Mouse (Mus musculus) limb, embryonic 12.5 days (tissue): ENCODE measurements around the gene Zfp689. TPM values are rescaled to one million over a fixed set of nuclear protein-coding genes. Genes with fewer than 3 reads are reported as not detected.
A peak's percentile ranks its signal among the peaks of the same experiment; 100 is the strongest.

Experiments used
- ATAC-seq: fragments of 200-750 bp; cut with Nextera tagmentation; 2 replicates; pipeline ENCODE4 v1.8.0; 2017; ENCODE audit warnings: low read depth, moderate TSS enrichment; ENCODE audit not compliant: insufficient number of reproducible peaks, insufficient read depth, low FRiP score, low TSS enrichment
- H3K27ac ChIP-seq: fragments of 300-500 bp; sonication (generic); 2 replicates; pipeline ENCODE4 v1.5.1; 2016; ENCODE audit warnings: mild to moderate bottlenecking, moderate library complexity
- H3K27me3 ChIP-seq: fragments of 300-500 bp; sonication (generic); 2 replicates; pipeline ENCODE4 v1.6.1; 2016; ENCODE audit warnings: mild to moderate bottlenecking, moderate library complexity
- H3K36me3 ChIP-seq: fragments of 300-500 bp; sonication (generic); 2 replicates; pipeline ENCODE4 v1.6.1; 2016; ENCODE audit warnings: mild to moderate bottlenecking, moderate library complexity
- H3K4me1 ChIP-seq: fragments of 300-500 bp; sonication (generic); replicated peaks from 2 replicates; pipeline ENCODE4 v1.6.1; 2016
- H3K4me2 ChIP-seq: fragments of 300-500 bp; sonication (generic); 2 replicates; pipeline ENCODE4 v1.6.1; 2016; ENCODE audit warnings: mild to moderate bottlenecking, moderate library complexity
- H3K4me3 ChIP-seq: fragments of 300-500 bp; sonication (generic); replicated peaks from 2 replicates; pipeline ENCODE4 v1.5.1; 2016; ENCODE audit warnings: mild to moderate bottlenecking
- H3K9ac ChIP-seq: fragments of 300-500 bp; sonication (generic); replicated peaks from 2 replicates; pipeline ENCODE4 v1.6.1; 2016; ENCODE audit warnings: mild to moderate bottlenecking, moderate library complexity
- H3K9me3 ChIP-seq: fragments of 300-500 bp; sonication (generic); 2 replicates; pipeline ENCODE4 v1.6.1; 2016; ENCODE audit warnings: mild to moderate bottlenecking, moderate library complexity
- WGBS: fragments of 180-500 bp; shearing (Covaris S2); methylation state at CpG from one replicate; pipeline ENCODE4 v1.1.7; 2016; 5-methylcytosine and 5-hydroxymethylcytosine counted together
- polyA plus RNA-seq: library from polyadenylated mRNA; unstranded; fragments of >200 nt; fragmentation: Nextera tagmentation; extraction: Ambion mirVana; gene quantifications from 2 replicates; pipeline ENCODE4 v1.2.1, GENCODE M21; 2016

The Zfp689 gene
- polyA plus RNA-seq, 1 experiment from 2014 or later: 16.8 TPM

GRCm38 (mm10) chr7:127477687-127478634 is 29.0 kb upstream of the Zfp689 start:
- WGBS: under 1% methylated on average over 50 of the region's 50 CpGs

GRCm38 (mm10) chr7:127476855-127477254 is 27.9 kb upstream of the Zfp689 start:
- Histone ChIP-seq H3K4me3 (peak overlapping the region; percentile 99), H3K27ac (no peak overlapping the region; the same call in 1 of the 2 replicates), H3K4me2 (peak overlapping the region; percentile 98), H3K36me3 (peaks cover 56% of the 10 kb centered on the region), H3K4me1 (peaks cover 31% of the 10 kb centered on the region), H3K27me3 (no peaks in the 10 kb centered on the region), H3K9me3 (no peaks in the 10 kb centered on the region), H3K9ac (peak overlapping the region; percentile 51)
- 82% methylated on average over 4 of the region's 4 CpGs for WGBS
- no peak for ATAC-seq

More at GRCm38 (mm10) chr7:127477687-127478634, 29.0 kb upstream of the Zfp689 start:
- peak overlapping the region; percentile 99 for H3K4me3 ChIP-seq
- peaks cover 67% of the 10 kb centered on the region for H3K36me3 ChIP-seq
- peaks cover 22% of the 10 kb centered on the region for H3K4me1 ChIP-seq
- H3K27me3 ChIP-seq: no peaks in the 10 kb centered on the region
- peak overlapping the region; percentile 95 for H3K27ac ChIP-seq
- H3K9me3 ChIP-seq: no peaks in the 10 kb centered on the region
- ATAC-seq: peak; percentile 93
- peak overlapping the region; percentile 98 for H3K4me2 ChIP-seq
- H3K9ac ChIP-seq: peak overlapping the region; percentile 96

DNA sequence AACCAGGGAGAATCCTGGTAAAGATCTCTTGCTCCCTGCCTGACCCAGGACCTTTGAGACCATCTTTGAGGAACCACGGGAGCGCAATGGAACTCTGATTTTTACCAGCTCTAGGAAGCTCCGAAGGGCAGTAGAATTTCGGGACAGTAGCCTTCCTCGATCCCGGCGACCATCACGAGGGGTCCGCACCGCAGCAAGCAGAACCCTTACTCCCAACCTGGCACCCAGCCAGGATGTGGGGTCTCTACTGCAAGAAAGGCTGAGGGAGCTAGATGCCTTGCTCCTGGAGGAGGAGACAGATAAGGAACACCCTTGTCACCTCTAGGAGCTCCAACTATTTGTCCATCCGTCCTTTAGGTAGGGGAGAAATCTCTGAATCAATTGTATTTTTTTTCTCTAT is 27.4 kb upstream of the Zfp689 start:
- Histone ChIP-seq H3K4me3 (0 out of 2 replicates have a peak overlapping the region, but pooled peaks have one; percentile 4), H3K36me3 (peaks cover 51% of the 10 kb centered on the region), H3K4me2 (no peak overlapping the region), H3K27me3 (no peaks in the 10 kb centered on the region), H3K4me1 (peaks cover 33% of the 10 kb centered on the region), H3K9ac (no peak overlapping the region), H3K27ac (no peak overlapping the region), H3K9me3 (no peaks in the 10 kb centered on the region)
- no peak for ATAC-seq
- 96% methylated on average over 11 of the region's 11 CpGs for WGBS

- Histone ChIP-seq H3K27ac (no peak overlapping the region), H3K4me2 (no peak overlapping the region), H3K4me1 (peaks cover 25% of the 10 kb centered on the region), H3K4me3 (no peak overlapping the region), H3K9ac (no peak overlapping the region), H3K9me3 (no peaks in the 10 kb centered on the region), H3K36me3 (peaks cover 41% of the 10 kb centered on the region), H3K27me3 (no peaks in the 10 kb centered on the region)
- no peak for ATAC-seq
- WGBS: 93% methylated on average over 11 of the region's 11 CpGs
Measured at GRCm38 (mm10) chr7:127475186-127475740, 26.3 kb upstream of the Zfp689 start.

DNA sequence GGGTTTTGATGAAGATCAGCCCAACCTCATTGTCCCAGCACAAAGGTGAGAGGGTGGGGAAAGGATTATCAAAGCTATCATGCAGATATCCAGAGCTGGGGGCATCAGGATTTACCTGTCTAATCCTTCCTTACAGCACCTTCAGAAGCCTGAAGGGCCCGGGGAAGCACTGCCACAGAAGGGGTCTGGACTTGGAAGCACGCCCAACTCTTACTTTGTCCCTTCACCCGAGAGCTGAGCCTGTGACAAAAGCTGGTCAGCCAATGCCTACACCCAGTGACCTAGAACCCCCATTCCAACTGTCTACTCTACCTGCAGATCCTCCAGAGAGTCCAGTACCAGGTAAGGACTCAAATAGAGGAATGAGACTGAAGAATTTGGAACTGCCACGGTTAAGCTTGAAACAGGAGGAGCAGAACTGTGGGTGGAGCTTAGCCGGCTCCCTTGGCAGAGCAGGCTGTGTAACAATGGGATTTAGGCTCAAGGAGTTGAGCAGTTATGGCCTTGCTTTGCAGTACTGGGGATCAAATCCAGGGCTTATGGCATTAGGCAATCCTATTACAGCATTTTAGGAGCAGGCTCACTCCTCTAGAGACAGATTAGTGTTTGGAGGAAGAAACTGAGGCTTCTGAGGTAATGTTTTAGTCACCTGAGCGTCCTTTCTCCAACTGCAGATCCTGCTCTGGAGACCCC is 25.6 kb upstream of the Zfp689 start:
- Histone ChIP-seq H3K27me3 (no peaks in the 10 kb centered on the region), H3K36me3 (peaks cover 40% of the 10 kb centered on the region), H3K4me1 (peaks cover 17% of the 10 kb centered on the region), H3K9me3 (no peaks in the 10 kb centered on the region), H3K27ac (no peak overlapping the region), H3K4me2 (no peak overlapping the region), H3K9ac (no peak overlapping the region), H3K4me3 (no peak overlapping the region)
- ATAC-seq: no peak
- 81% methylated on average over 6 of the region's 6 CpGs for WGBS

- WGBS: 82% methylated on average over 5 of the region's 5 CpGs
- Histone ChIP-seq H3K9ac (no peak overlapping the region), H3K36me3 (peaks cover 46% of the 10 kb centered on the region), H3K4me3 (no peak overlapping the region), H3K27ac (no peak overlapping the region), H3K9me3 (no peaks in the 10 kb centered on the region), H3K27me3 (no peaks in the 10 kb centered on the region), H3K4me2 (no peak overlapping the region), H3K4me1 (peaks cover 17% of the 10 kb centered on the region)
- no peak for ATAC-seq
Measured at GRCm38 (mm10) chr7:127473705-127474104, 24.7 kb upstream of the Zfp689 start.

DNA sequence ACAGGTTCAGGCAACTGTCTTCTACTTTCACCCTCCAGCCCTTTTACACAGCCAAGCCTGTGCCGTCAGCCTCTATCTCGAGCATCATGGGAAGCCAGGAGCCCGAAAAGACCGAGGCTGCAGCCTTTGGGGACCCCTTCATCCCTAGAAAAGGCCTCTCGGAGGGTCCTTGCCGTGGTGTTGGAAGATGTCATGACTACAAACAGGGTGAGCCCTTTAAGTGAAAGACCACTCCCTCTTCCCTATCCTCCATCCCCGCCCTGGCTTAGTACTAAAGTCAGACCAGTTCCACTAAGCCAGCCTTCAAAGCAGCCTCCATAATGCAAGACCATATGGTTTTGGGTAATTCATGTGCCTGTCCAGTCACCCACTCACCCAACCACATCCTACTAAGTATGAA is 23.1 kb upstream of the Zfp689 start:
- peaks cover 14% of the 10 kb centered on the region for H3K4me1 ChIP-seq
- peak overlapping the region; percentile 96 for H3K27ac ChIP-seq
- peak overlapping the region; percentile 87 for H3K9ac ChIP-seq
- no peaks in the 10 kb centered on the region for H3K27me3 ChIP-seq
- peaks cover 59% of the 10 kb centered on the region for H3K36me3 ChIP-seq
- peak overlapping the region; percentile 84 for H3K4me3 ChIP-seq
- peak overlapping the region; percentile 96 for H3K4me2 ChIP-seq
- no peaks in the 10 kb centered on the region for H3K9me3 ChIP-seq
- 2% methylated on average over 7 of the region's 7 CpGs for WGBS
- ATAC-seq: no peak

- under 1% methylated on average over 23 of the region's 25 CpGs for WGBS
- peaks cover 10% of the 10 kb centered on the region for H3K4me1 ChIP-seq
- H3K4me3 ChIP-seq: peak overlapping the region; percentile 84
- peak; percentile 8; the same call in 1 of the 2 replicates for ATAC-seq
- H3K27ac ChIP-seq: peak overlapping the region; percentile 96
- peak overlapping the region; percentile 96 for H3K4me2 ChIP-seq
- H3K36me3 ChIP-seq: peaks cover 59% of the 10 kb centered on the region
- no peaks in the 10 kb centered on the region for H3K9me3 ChIP-seq
- H3K9ac ChIP-seq: peak overlapping the region; percentile 87
- H3K27me3 ChIP-seq: no peaks in the 10 kb centered on the region
Measured at GRCm38 (mm10) chr7:127471646-127472010, 22.7 kb upstream of the Zfp689 start.

GRCm38 (mm10) chr7:127470743-127471645 is 22.0 kb upstream of the Zfp689 start:
- Histone ChIP-seq H3K27me3 (no peaks in the 10 kb centered on the region), H3K27ac (peak overlapping the region; percentile 96), H3K4me2 (peak overlapping the region; percentile 96), H3K9ac (peak overlapping the region; percentile 87), H3K9me3 (no peaks in the 10 kb centered on the region), H3K4me3 (peak overlapping the region; percentile 84), H3K36me3 (peaks cover 60% of the 10 kb centered on the region), H3K4me1 (peaks cover 10% of the 10 kb centered on the region)
- under 1% methylated on average over 46 of the region's 46 CpGs for WGBS
- peak; percentile 89 for ATAC-seq

DNA sequence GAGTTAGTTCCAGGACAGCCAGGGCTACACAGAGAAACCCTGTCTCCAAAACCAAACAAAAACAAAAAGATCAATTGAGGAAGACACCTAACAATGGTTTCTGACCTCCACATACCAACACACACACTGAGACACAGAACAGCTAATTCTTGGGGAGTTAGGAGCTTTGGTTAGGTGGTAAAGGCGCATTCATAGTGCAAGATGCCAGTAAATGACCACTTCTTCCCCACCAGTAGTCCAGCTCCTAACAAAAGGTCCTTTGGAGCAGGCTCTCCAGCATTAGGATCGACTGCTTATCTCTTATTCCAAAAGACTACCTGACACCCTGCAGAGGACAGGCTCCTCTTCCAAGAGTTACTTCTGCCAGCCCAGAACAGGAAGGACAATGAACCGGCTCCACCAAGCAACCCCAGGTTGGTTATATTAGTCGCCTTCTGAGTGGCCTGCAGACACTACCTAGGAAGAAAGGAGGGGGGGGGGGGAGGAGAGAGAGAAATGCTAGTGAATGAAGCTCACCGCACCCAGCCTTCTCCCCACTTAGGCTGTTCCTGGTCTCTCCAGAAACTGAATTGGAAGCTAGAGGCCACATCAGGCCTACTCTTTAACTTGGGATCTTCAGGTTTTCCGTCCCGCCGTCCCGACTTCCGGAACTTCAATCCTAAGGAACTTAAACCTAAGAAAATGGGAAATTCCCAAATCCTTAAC is 21.2 kb upstream of the Zfp689 start:
- peaks cover 10% of the 10 kb centered on the region for H3K4me1 ChIP-seq
- peak overlapping the region; percentile 84 for H3K4me3 ChIP-seq
- peak overlapping the region; percentile 96 for H3K4me2 ChIP-seq
- no peak for ATAC-seq
- no peaks in the 10 kb centered on the region for H3K27me3 ChIP-seq
- peak overlapping the region; percentile 87 for H3K9ac ChIP-seq
- peak overlapping the region; percentile 96 for H3K27ac ChIP-seq
- WGBS: 8% methylated on average over 10 of the region's 10 CpGs
- no peaks in the 10 kb centered on the region for H3K9me3 ChIP-seq
- peaks cover 59% of the 10 kb centered on the region for H3K36me3 ChIP-seq
